ENCODE assay signal across 15 mouse cellular contexts in the genomic region with DNA sequence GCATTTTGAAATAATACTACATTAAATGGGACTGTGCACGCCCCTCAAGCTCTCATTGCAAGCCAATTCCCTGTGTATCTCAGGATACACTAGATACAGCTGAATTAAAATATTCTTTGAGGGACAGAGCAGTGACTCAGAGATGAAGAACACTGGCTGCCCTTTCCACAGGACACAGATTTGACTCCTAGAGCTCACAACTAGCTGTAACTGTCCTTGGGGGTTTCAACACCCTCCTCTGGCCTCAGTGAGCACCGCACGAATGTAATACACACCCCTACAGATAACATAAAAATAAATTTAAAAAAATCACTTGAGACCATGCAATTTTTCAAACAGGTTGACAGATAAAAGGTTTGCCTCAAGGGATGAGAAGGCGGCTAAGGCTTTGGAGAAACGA. TPM values are rescaled to one million over a fixed set of nuclear protein-coding genes. Genes with fewer than 3 reads are reported as not detected.
"Had no signal": no experiment of that assay in that cellular context is flagged by ENCODE, and none has a peak within 500 bp of the region (broad histone marks: within the 10 kb centered on the region; RNA-seq: fewer than 3 reads in every experiment).

No protein-coding gene starts in this region.

- H3K9ac ChIP-seq: limb, embryonic 13.5 days; liver, embryonic 14.5 days; neural tube, embryonic 12.5 days; stomach, embryonic 15.5 days had no signal

- H3K27me3 ChIP-seq: limb, embryonic 13.5 days; neural tube, embryonic 12.5 days; stomach, embryonic 15.5 days had no signal

- DNase-seq: kidney, postnatal 4 days; left cerebral cortex, postnatal 4 days; lung, adult 18-20 months; right cerebral cortex, postnatal 4 days; spleen, adult 18-20 months; thymus, postnatal 36 days had no signal

- H3K4me1 ChIP-seq: limb, embryonic 13.5 days; neural tube, embryonic 12.5 days; stomach, embryonic 15.5 days had no signal

- H3K27ac ChIP-seq: kidney, postnatal 0 days; layer of hippocampus, adult 2 months; limb, embryonic 13.5 days; liver, embryonic 14.5 days; midbrain, embryonic 10.5 days; neural tube, embryonic 12.5 days; stomach, embryonic 15.5 days had no signal

- H3K4me3 ChIP-seq: layer of hippocampus, adult 2 months; limb, embryonic 13.5 days; midbrain, embryonic 10.5 days; myocyte; neural tube, embryonic 12.5 days; stomach, embryonic 15.5 days had no signal

- H3K4me2 ChIP-seq: limb, embryonic 13.5 days; neural tube, embryonic 12.5 days; stomach, embryonic 15.5 days had no signal

- H3K9me3 ChIP-seq: midbrain, embryonic 10.5 days; neural tube, embryonic 12.5 days; stomach, embryonic 15.5 days had no signal

- H3K36me3 ChIP-seq: limb, embryonic 13.5 days; midbrain, embryonic 10.5 days; neural tube, embryonic 12.5 days; stomach, embryonic 15.5 days had no signal

RNA-seq across cellular contexts. Expression of a gene that starts 10.2 kb away (rescaled TPM):
- polyA plus RNA-seq: liver, adult 2 months; myocyte had no signal
